Mouse (Mus musculus) embryonic facial prominence, embryonic 13.5 days (tissue): ENCODE data around the gene Slc24a4. TPM values are rescaled to one million over a fixed set of nuclear protein-coding genes. Genes with fewer than 3 reads are reported as not detected.
"Not testable (repeated sequence)": the region's sequence is repeated elsewhere in the genome, so short reads cannot be mapped to it uniquely, and the experiment has no call there.

Experiments
- ATAC-seq: fragments of 200-750 bp; cut with Nextera tagmentation; 2 replicates; pipeline ENCODE4 v1.8.0; 2017; ENCODE audit warnings: low read depth; ENCODE audit not compliant: insufficient number of reproducible peaks, insufficient read depth, low FRiP score, low TSS enrichment
- H3K27ac ChIP-seq: fragments of 300-500 bp; sonication (generic); 2 replicates; pipeline ENCODE4 v1.5.1; 2015; ENCODE audit warnings: moderate library complexity, mild to moderate bottlenecking, inconsistent platforms
- H3K27me3 ChIP-seq: fragments of 300-500 bp; sonication (generic); 2 replicates; pipeline ENCODE4 v1.6.1; 2015; ENCODE audit warnings: mild to moderate bottlenecking, inconsistent platforms
- H3K36me3 ChIP-seq: fragments of 300-500 bp; sonication (generic); 2 replicates; pipeline ENCODE4 v1.6.1; 2015; ENCODE audit warnings: mild to moderate bottlenecking, inconsistent platforms
- H3K4me1 ChIP-seq: fragments of 300-500 bp; sonication (generic); 2 replicates; pipeline ENCODE4 v1.6.1; 2015; ENCODE audit warnings: inconsistent platforms
- H3K4me2 ChIP-seq: fragments of 300-500 bp; sonication (generic); 2 replicates; pipeline ENCODE4 v1.6.1; 2015; ENCODE audit warnings: moderate library complexity, mild to moderate bottlenecking, inconsistent platforms
- H3K4me3 ChIP-seq: fragments of 300-500 bp; sonication (generic); 2 replicates; pipeline ENCODE4 v1.5.1; 2015; ENCODE audit warnings: mild to moderate bottlenecking, inconsistent platforms
- H3K9ac ChIP-seq: fragments of 300-500 bp; sonication (generic); 2 replicates; pipeline ENCODE4 v1.6.1; 2015; ENCODE audit warnings: mild to moderate bottlenecking, inconsistent platforms
- H3K9me3 ChIP-seq: fragments of 300-500 bp; sonication (generic); 2 replicates; pipeline ENCODE4 v1.6.1; 2016; ENCODE audit warnings: inconsistent platforms
- WGBS: fragments of 180-500 bp; shearing (Covaris S2); methylation state at CpG from one replicate; pipeline ENCODE4 v1.1.7; 2015; ENCODE audit warnings: mixed read lengths; 5-methylcytosine and 5-hydroxymethylcytosine counted together
- polyA plus RNA-seq: library from polyadenylated mRNA; unstranded; fragments of >200 nt; fragmentation: Nextera tagmentation; extraction: Ambion mirVana; gene quantifications from 2 replicates; pipeline ENCODE4 v1.2.1, GENCODE M21; 2015

Slc24a4 gene
- polyA plus RNA-seq, 1 experiment from 2014 or later, result 0.39 TPM

DNA sequence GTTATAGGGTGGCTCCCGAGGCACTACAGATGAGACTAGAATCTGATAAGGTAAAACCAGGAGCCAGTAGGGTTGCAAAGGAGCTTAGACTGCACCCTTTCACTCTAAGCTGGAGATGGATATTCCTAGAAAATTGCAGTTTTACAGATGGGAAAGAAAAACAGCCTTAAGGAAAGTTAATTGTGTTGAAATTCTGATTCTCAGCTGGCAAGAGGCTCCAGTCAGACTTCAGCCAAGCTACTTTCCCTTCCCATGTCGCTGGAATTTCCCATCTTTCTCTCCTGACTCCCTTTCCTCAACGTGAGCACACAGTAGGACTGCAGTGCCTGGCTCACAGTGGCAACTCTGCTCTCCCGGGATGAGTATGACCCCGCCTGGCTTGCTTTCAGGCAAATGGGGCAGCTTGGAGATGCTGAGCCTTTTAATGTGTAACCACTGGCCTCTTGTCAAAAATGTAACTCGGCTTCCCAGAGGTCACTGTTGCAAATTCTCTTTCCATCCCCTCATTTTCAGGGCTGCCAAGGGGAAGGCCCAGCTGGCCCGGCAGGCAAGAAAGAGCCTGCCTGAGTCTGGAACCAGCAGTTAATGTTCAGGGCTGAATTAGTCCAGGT is 147.4 kb downstream of the Slc24a4 start:
- WGBS, result 50% methylated on average over 7 of the region's 7 CpGs
- H3K27me3 ChIP-seq, result no peaks in the 10 kb centered on the region

DNA sequence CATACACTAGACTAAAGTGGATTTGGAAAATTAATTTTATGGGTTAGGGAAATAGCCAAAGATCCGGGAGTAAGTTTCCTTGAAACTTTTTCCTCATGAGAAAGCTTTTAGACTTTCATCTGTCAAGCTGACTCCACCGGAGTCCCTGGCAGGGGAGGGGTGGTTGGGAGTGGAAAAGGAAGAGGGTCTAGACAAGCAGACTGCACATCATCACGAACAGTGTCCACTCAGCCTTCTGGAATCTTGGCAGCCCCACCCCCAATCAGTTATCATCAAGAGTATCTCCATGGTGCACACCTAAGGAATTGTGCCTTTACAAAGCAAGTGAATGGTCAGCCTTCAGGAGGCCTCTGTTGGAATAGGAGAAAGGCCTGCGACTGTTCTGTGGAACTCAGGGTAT is 151.8 kb downstream of the Slc24a4 start:
- WGBS, result 71% methylated on average over 4 of the region's 4 CpGs
- Histone ChIP-seq H3K4me1 (peaks cover 20% of the 10 kb centered on the region), H3K27me3 (peaks cover 27% of the 10 kb centered on the region)
- H3K36me3 ChIP-seq, H3K4me2 ChIP-seq, H3K27ac ChIP-seq, ATAC-seq, H3K4me3 ChIP-seq, H3K9ac ChIP-seq, H3K9me3 ChIP-seq: not testable (repeated sequence)

More for the DNA sequence above, 147.4 kb downstream of the Slc24a4 start:
- Histone ChIP-seq H3K4me2 (no peak overlapping the region), H3K4me1 (0 out of 2 replicates have a peak, but pooled peaks cover 4% of the 10 kb centered on the region), H3K36me3 (no peaks in the 10 kb centered on the region), H3K9ac (no peak overlapping the region), H3K27ac (no peak overlapping the region), H3K4me3 (no peak overlapping the region), H3K9me3 (0 out of 2 replicates have a peak, but pooled peaks cover 4% of the 10 kb centered on the region)
- no peak for ATAC-seq

DNA sequence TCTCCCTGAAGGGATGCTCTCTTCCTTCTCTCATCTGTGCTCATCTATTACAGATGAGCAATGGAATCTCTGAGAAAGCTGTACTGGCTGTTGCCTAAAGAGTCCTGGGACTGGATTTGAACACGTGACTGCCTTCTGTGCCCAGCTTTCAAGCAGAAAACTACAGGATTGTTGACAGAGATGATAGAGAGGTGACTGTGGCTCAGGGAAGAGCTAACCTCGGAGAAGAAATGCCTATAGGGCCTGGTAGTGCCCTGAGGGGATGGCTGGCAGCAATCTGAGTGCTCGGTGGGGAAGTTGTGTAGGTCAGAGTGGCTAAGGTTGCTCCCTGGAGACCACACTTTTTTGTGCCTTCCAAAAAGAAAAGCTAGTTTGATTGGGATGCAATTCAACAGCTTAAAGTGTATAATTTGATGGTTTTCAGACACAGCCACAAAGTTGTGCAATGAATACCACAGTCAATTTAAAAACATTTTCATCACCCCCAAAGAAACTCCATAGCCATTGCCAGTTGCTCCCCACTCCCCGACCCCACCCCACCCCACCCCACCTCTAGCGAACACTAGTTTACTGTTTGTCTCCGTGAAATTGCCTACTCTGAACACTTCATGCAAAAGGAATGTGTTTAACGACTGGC is 152.5 kb downstream of the Slc24a4 start:
- H3K36me3 ChIP-seq, result no peaks in the 10 kb centered on the region
- no peak overlapping the region for H3K4me2 ChIP-seq
- H3K9me3 ChIP-seq, result 0 out of 2 replicates have a peak, but pooled peaks cover 4% of the 10 kb centered on the region
- H3K27ac ChIP-seq, result no peak overlapping the region
- H3K4me3 ChIP-seq, result no peak overlapping the region
- peaks cover 32% of the 10 kb centered on the region for H3K27me3 ChIP-seq
- peaks cover 25% of the 10 kb centered on the region for H3K4me1 ChIP-seq
- H3K9ac ChIP-seq, result no peak overlapping the region
- no peak for ATAC-seq
- 51% methylated on average over 7 of the region's 7 CpGs for WGBS

DNA sequence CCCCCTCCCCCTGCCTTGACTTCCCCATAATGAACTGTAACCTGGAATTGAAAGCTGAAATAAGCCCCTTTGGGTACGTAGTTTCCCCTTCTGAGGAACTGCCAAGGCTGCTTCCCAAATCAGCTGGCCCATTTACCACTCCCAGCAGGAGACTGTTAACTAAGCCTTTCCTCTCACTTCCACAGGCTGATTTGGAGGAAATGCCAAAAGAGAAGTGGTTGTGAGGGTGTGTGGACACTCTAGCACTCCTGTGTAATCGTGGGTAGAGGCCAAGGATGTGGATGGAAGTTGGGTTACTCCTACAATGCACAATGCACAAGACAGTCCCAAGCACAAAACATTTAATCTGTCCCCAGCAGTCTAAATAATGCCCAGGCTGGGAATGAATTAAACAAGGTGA is 153.6 kb downstream of the Slc24a4 start:
- Histone ChIP-seq H3K27ac (no peak overlapping the region), H3K9ac (no peak overlapping the region), H3K4me2 (peak overlapping the region; percentile 97; the same call in 1 of the 2 replicates), H3K27me3 (peaks cover 32% of the 10 kb centered on the region), H3K4me1 (peaks cover 31% of the 10 kb centered on the region), H3K9me3 (0 out of 2 replicates have a peak, but pooled peaks cover 4% of the 10 kb centered on the region), H3K36me3 (no peaks in the 10 kb centered on the region), H3K4me3 (0 out of 2 replicates have a peak overlapping the region, but pooled peaks have one; percentile 63)
- 73% methylated on average over 2 of the region's 2 CpGs for WGBS
- ATAC-seq, result no peak

DNA sequence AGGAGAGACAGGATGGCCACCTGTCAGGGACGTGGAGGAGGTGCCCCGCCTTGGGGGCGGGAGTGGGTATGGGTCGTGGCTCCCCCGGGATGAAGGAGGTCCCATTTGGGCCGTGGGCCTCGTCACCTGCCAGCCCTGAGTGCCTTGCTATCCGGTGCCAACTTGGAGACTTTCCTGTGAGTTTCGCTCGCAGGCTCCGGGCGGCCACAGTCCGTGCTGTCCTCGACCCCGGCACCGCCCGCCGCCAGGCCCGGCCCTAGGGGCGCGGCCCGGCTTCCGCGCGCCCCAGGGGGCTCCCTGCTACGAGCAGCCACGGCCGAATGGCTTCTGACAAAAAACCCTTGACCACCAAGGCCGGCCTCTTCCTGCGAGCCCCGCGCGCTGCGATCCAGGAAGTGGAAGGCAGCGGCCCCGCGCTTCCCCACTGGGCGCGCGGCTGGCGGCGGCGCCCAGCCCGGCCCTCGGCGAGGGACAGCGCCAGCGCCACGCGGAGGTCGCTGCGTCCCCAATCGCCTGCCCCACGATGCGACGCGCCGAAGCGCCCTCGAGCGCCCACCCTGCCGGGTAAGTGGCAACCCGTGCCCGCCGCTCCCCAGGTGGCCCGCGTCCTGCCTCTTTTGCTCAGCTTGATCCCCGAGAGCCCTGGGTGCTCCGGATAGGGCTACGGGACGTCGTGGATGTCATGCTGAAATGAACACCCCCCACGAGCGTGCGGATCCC is 154.4 kb downstream of the Slc24a4 start, which contains the start of gene Rin3:
Rin3 (plus strand) TSS at position 286 of the 720 bp plus-strand sequence.
- peak within 1 kb of the TSS; percentile 63 for H3K4me3 ChIP-seq
- H3K4me1 ChIP-seq, result peaks cover 31% of the 10 kb centered on the region
- peaks cover 35% of the 10 kb centered on the region for H3K27me3 ChIP-seq

DNA sequence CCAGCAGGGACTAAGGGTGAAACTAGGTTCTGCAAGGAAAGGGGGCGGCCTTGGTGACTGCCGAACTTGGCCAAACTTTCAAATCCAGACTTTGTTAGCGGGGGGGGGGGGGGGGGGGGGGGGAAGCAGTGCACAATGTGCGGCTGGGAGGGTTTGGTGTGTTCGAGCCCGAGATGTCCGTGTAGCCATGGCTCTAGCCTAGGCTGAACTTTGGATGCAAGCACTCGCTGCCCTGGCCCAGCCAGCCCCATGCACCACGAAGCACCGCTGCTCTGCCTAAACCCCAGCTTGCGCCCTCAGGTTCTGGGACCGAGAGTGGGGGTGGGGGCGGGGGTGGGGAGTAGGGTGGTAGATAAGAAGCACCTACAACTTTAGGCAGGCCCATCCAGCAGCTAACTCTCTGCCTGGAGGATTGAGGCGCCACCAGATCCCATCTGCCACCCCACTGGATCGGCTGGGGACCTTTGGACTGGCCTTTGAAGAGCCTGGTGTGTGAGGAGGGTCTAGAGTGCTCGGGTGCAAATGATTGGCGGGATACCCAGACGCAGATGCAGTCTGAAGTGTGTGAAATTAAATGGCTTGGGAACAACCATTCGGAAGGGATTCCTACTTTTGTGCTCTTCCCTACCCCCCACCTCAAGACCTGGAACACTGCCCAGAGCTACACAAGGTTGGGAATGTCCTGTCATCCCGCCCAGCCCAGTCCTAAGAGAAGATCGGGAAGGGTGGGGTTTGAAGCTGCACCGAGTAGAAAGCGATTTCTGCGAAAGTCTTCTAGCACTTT is 155.1 kb downstream of the Slc24a4 start:
- no peaks in the 10 kb centered on the region for H3K36me3 ChIP-seq
- H3K9me3 ChIP-seq, result 0 out of 2 replicates have a peak, but pooled peaks cover 1% of the 10 kb centered on the region
- peak; percentile 56; the same call in 1 of the 2 replicates for ATAC-seq
- peak overlapping the region; percentile 65; the same call in 1 of the 2 replicates for H3K27ac ChIP-seq
- peaks cover 31% of the 10 kb centered on the region for H3K4me1 ChIP-seq
- H3K4me3 ChIP-seq, result peak overlapping the region; percentile 63
- WGBS, result 6% methylated on average over 23 of the region's 24 CpGs
- peak overlapping the region; percentile 80 for H3K9ac ChIP-seq
- H3K4me2 ChIP-seq, result peak overlapping the region; percentile 97
- H3K27me3 ChIP-seq, result peaks cover 35% of the 10 kb centered on the region

More for the DNA sequence above, 154.4 kb downstream of the Slc24a4 start, which contains the start of gene Rin3:
- peak within 1 kb of the TSS; percentile 80 for H3K9ac ChIP-seq
- no peaks in the 10 kb centered on the region for H3K36me3 ChIP-seq
- WGBS, result under 1% methylated on average over 75 of the region's 75 CpGs
- peak within 1 kb of the TSS; percentile 97 for H3K4me2 ChIP-seq
- peak; percentile 15; the same call in 1 of the 2 replicates for ATAC-seq
- peak within 1 kb of the TSS; percentile 65 for H3K27ac ChIP-seq
- H3K9me3 ChIP-seq, result 0 out of 2 replicates have a peak, but pooled peaks cover 4% of the 10 kb centered on the region

DNA sequence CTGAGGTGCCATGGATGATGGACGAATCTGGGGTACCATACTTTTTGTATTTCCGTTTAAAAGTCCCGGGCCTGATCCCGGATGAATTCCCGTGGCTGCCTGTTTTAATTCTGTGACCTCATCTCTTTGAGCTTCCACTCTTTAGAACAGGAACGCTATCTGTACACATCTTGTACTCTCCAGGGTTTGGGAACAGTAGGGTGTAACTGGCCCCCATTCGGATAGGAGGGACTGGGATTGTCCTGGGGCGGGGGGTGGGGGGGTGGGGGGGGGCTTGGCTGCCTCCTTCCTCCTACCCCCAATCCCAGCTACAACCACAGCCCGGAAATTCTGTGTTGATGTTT is 155.7 kb downstream of the Slc24a4 start:
- peak overlapping the region; percentile 97 for H3K4me2 ChIP-seq
- no peaks in the 10 kb centered on the region for H3K36me3 ChIP-seq
- no peak for ATAC-seq
- whole genome bisulfite sequencing, result 32% methylated on average over 9 of the region's 9 CpGs
- H3K27ac ChIP-seq, result no peak overlapping the region
- no peaks in the 10 kb centered on the region for H3K9me3 ChIP-seq
- H3K27me3 ChIP-seq, result peaks cover 35% of the 10 kb centered on the region
- H3K4me3 ChIP-seq, result peak overlapping the region; percentile 63
- H3K9ac ChIP-seq, result peak overlapping the region; percentile 80; the same call in 1 of the 2 replicates
- H3K4me1 ChIP-seq, result peaks cover 31% of the 10 kb centered on the region

DNA sequence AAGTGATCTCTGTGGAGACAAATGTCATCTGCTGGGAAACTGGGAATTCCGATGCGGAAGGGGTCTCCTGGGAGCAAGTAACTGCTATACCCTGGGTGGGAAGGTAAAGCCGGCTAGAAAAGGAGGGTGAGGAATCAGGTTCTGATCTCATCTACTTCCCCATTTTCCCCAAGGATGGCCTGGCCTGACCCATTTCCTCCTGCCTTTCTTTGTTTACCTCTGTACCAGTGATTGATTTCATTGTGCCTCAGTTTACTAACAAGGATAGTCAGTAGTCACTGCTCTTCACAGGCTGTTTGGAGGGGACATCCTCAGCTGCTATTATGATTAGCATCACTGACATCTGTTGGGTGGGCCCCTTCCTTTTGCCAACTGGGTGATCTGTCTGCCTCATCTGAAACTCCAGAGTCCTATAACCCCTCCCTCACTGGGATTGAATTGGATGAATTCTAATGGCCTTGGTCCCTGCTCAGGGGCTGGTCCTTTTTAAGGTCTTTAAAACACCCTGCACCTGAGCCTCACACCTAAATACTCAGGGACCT is 156.2 kb downstream of the Slc24a4 start:
- Histone ChIP-seq H3K4me2 (peak overlapping the region; percentile 97), H3K4me1 (peaks cover 31% of the 10 kb centered on the region)

DNA sequence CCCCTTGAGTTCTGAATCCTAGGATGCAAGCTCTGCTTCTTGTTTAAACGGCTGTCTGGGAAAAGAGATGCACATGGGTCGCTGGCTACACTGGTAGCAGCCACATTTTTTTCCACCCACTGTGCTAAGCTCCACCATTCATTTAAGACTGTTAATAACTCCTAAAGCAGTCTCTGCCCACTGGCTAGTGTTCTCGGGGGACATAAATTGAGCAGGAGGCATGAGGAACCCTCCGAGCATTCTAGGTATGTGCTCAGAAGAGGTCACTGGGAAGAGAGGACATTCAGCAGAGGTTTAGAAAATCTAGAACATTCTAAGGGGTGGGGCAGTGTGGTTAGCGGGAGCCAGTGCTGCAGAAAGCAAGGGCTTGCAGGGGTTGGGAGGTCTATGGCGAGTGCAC is 156.8 kb downstream of the Slc24a4 start:
- H3K9me3 ChIP-seq, result no peaks in the 10 kb centered on the region

More for the DNA sequence above, 156.2 kb downstream of the Slc24a4 start:
- H3K9ac ChIP-seq, result no peak overlapping the region
- peaks cover 35% of the 10 kb centered on the region for H3K27me3 ChIP-seq
- WGBS, result 52% methylated on average over 3 of the region's 3 CpGs
- no peaks in the 10 kb centered on the region for H3K9me3 ChIP-seq
- 0 out of 2 replicates have a peak overlapping the region, but pooled peaks have one; percentile 63 for H3K4me3 ChIP-seq
- no peak for ATAC-seq
- no peaks in the 10 kb centered on the region for H3K36me3 ChIP-seq
- H3K27ac ChIP-seq, result no peak overlapping the region

DNA sequence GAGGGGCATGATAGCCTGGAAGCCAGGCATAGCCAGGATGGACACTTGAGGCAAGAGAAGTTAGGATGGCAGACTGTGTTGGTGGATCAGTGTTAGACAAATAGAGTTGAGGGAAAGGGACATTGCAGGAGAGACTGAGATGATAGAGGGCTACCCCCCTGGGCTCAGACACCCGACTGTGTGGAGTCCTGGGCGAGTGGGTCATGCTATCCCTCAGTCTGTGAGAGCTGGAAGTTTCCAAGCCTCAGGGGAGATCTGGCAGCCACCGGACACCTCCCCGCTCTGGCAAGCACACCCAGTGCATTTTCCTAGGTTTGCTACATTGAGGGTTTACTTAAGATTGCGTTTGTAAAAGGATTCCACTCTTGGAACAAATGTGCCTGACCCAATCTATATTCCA is 157.2 kb downstream of the Slc24a4 start:
- Histone ChIP-seq H3K36me3 (no peaks in the 10 kb centered on the region), H3K9me3 (no peaks in the 10 kb centered on the region), H3K27me3 (peaks cover 35% of the 10 kb centered on the region), H3K27ac (no peak overlapping the region), H3K4me3 (no peak overlapping the region), H3K4me1 (peaks cover 31% of the 10 kb centered on the region), H3K9ac (no peak overlapping the region), H3K4me2 (no peak overlapping the region)
- no peak for ATAC-seq
- WGBS, result 68% methylated on average over 5 of the region's 5 CpGs

More for the DNA sequence above, 156.8 kb downstream of the Slc24a4 start:
- no peak for ATAC-seq
- Histone ChIP-seq H3K4me2 (peak overlapping the region; percentile 97; the same call in 1 of the 2 replicates), H3K4me3 (no peak overlapping the region), H3K9ac (no peak overlapping the region), H3K27ac (no peak overlapping the region), H3K4me1 (peaks cover 31% of the 10 kb centered on the region), H3K27me3 (peaks cover 35% of the 10 kb centered on the region), H3K36me3 (no peaks in the 10 kb centered on the region)
- WGBS, result 80% methylated on average over 6 of the region's 6 CpGs
